Mouse (Mus musculus): ENCODE results near the gene Trp53bp1. TPM values are rescaled to one million over a fixed set of nuclear protein-coding genes. Genes with fewer than 3 reads are reported as not detected.
A peak's percentile ranks its signal among the peaks of the same experiment; 100 is the strongest.

Trp53bp1 gene
- 61.0 and 71.7 TPM in 2 replicates for total RNA-seq (2017)

DNA sequence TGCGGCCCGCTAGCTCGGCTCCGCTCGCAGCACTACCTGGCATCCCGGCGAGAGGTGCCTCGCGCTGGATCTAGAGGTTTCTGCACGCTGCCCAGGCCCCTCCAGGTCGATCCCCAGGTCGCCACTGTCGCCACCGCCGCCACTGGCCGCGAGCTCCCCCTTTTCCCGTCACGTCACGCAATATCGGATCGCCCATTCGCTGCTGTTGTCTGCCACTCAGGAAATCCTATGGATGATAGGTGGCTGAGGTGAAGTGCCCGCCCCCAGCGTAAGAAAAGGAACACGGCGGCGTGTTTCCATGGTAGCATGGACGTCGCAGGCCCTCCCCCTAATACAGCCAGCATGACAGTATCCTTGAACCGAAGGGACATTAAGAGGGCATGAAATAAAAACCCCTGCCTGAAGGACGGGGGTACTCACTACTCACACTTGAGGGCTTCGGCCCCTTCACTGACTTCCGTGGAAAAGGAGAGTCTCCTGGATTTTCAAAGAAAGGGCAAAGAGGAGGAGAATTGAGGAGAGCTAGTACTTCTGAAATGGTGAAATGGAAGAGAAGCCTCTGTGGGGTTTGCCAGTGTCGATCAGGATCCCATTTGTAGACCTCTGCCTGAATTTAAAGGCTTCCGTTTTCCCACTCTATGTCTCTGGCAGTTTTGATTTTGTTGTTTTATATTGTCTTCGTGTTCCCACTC lies at the start of gene Trp53bp1:
Gene Trp53bp1 (minus strand): TSS at position 172 of the 692 bp plus-strand sequence.
- peak; percentile 99 to 100 for ATAC-seq (replicated peaks in 1 of 2; ENCODE audit: insufficient read depth in 1 of 2, low FRiP score in 2 of 2, low TSS enrichment in 1 of 2, low read depth in 1 of 2, poor library complexity in 2 of 2, severe bottlenecking in 2 of 2)

DNA sequence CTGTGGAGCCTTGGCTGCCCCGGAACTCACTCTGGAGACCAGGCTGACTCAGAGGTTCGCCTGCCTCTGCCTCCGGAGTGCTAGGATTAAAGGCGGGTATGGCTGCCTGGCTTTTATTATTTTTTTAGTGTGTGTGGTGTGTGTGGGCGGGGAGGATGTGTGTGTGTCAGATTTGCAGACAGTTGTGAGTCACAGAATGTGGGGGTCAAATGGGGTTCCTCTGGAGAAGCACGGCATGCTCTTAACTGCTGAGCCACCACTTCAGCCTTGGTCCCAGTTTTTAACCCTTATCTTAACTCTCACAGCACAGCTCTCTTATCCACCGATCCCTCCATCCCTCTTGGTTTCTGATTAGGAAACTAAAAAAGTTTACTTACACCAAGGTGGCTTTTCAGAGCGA lies 45.1 kb upstream of the Trp53bp1 start:
- no peak for ATAC-seq (replicated peaks in 1 of 2; ENCODE audit: insufficient read depth in 1 of 2, low FRiP score in 2 of 2, low TSS enrichment in 1 of 2, low read depth in 1 of 2, poor library complexity in 2 of 2, severe bottlenecking in 2 of 2)

DNA sequence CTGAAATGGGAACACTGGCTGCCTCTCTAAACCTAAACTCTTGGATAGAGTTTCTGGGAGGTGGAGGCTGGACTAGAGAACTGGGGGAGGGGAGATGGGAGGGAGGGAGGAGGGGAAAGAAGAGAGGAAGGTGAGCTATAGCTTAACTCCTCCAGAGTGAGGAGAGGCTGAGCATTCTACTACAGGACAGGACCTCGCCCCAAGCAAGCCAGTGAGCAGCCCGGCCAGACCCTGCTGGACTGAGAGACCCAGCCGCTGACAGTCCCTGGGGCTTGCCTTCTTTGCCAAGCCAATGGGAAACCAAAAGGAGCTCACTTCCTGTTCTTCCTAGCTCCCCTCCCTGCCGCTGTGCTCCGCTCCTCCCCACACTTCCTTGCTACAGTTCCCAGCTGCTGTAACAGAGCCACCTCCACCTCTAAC lies 37.8 kb upstream of the Trp53bp1 start:
- ATAC-seq (replicated peaks in 1 of 2; ENCODE audit: insufficient read depth in 1 of 2, low FRiP score in 2 of 2, low TSS enrichment in 1 of 2, low read depth in 1 of 2, poor library complexity in 2 of 2, severe bottlenecking in 2 of 2), result peak in 1 of 2 experiments; percentile 42; a peak in 1 of 4 replicates

DNA sequence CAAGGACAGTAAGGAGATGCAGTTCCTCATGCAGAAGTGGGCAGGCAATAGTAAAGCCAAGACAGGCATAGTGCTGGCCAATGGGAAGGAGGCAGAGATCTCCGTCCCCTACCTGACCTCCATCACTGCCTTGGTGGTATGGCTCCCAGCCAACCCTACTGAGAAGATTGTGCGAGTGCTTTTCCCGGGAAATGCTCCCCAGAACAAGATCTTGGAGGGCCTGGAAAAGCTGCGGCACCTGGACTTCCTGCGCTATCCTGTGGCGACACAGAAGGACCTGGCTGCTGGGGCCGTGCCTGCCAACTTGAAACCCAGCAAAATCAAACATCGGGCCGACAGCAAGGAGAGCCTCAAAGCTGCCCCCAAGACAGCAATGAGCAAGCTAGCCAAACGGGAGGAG lies 28.8 kb upstream of the Trp53bp1 start:
- ATAC-seq (replicated peaks in 1 of 2; ENCODE audit: insufficient read depth in 1 of 2, low FRiP score in 2 of 2, low TSS enrichment in 1 of 2, low read depth in 1 of 2, poor library complexity in 2 of 2, severe bottlenecking in 2 of 2), result no peak

DNA sequence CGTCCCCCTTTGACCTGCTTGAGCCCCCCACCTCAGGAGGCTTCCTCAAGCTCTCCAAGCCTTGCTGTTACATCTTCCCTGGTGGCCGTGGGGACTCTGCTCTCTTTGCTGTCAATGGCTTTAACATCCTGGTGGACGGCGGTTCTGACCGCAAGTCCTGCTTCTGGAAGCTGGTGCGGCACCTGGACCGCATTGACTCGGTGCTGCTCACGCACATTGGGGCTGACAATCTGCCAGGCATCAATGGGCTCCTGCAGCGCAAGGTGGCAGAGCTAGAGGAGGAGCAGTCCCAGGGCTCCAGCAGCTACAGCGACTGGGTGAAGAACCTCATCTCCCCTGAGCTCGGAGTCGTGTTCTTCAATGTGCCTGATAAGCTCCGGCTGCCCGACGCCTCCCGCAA lies 28.3 kb upstream of the Trp53bp1 start:
- ATAC-seq (replicated peaks in 1 of 2; ENCODE audit: insufficient read depth in 1 of 2, low FRiP score in 2 of 2, low TSS enrichment in 1 of 2, low read depth in 1 of 2, poor library complexity in 2 of 2, severe bottlenecking in 2 of 2), result no peak

DNA sequence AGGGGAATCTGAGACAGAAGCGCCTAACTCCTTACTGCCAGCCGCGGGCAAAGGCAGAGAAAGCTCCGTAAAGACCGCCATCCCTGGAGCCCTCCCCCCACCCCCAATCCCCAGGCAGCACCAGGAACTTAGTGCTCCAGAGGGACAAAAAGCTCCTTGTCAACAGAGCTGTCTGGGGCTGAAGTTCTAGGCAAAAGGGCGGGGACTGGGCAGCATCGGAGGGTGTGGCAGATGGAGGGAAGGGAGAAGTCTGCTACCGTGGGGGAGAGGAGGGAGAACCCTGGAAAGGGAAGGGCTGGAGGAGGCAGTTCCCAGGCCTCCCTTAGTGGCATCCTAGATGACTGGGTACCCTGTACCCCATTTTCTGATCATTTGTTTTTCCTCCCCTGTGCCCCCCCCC lies 26.9 kb upstream of the Trp53bp1 start:
- no peak for ATAC-seq (replicated peaks in 1 of 2; ENCODE audit: insufficient read depth in 1 of 2, low FRiP score in 2 of 2, low TSS enrichment in 1 of 2, low read depth in 1 of 2, poor library complexity in 2 of 2, severe bottlenecking in 2 of 2)

DNA sequence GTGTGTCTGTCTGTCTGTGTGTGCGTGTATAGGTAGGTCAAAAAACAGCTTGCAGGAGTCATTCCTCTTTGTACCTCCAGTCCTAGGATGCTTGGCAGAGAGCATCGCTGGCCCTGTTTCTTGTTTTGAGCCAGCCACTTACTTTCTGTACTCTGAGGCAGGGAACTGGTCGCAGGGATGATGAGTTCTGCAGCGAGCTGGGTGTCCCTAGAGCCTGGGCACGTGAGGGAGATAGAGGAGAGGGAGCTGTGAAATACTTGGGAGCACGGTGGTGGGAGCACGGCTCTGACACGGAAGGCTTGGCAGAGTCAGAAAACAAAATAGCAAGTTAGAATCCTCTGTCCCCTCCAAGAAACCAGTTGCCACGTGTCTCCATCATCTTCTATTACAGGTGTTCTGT lies 26.5 kb upstream of the Trp53bp1 start:
- no peak for ATAC-seq (replicated peaks in 1 of 2; ENCODE audit: insufficient read depth in 1 of 2, low FRiP score in 2 of 2, low TSS enrichment in 1 of 2, low read depth in 1 of 2, poor library complexity in 2 of 2, severe bottlenecking in 2 of 2)

DNA sequence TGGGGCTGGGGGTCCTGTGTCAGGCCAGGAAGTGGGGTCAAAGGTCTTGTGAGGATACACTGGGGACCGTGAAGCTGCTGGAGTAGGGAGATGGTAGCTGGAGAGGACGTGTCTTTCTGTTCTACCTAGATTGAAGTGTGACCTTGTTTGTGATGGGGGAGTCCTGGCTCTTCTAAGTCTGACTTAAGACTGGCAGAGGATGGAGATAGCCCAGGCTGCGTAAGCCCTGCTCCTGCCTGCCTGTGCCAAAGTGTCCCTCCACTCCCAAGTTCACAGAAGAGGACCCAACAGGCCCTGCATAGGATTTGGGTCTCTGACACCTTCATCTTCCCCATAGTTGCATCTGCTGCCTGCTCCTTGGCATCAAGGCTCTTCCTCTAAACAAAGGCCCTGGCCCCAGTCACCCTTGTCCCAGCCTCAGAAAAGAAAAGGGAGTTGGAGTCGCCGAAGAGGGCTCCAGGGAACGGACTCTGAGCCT lies 25.6 kb upstream of the Trp53bp1 start:
- no peak for ATAC-seq (replicated peaks in 1 of 2; ENCODE audit: insufficient read depth in 1 of 2, low FRiP score in 2 of 2, low TSS enrichment in 1 of 2, low read depth in 1 of 2, poor library complexity in 2 of 2, severe bottlenecking in 2 of 2)

DNA sequence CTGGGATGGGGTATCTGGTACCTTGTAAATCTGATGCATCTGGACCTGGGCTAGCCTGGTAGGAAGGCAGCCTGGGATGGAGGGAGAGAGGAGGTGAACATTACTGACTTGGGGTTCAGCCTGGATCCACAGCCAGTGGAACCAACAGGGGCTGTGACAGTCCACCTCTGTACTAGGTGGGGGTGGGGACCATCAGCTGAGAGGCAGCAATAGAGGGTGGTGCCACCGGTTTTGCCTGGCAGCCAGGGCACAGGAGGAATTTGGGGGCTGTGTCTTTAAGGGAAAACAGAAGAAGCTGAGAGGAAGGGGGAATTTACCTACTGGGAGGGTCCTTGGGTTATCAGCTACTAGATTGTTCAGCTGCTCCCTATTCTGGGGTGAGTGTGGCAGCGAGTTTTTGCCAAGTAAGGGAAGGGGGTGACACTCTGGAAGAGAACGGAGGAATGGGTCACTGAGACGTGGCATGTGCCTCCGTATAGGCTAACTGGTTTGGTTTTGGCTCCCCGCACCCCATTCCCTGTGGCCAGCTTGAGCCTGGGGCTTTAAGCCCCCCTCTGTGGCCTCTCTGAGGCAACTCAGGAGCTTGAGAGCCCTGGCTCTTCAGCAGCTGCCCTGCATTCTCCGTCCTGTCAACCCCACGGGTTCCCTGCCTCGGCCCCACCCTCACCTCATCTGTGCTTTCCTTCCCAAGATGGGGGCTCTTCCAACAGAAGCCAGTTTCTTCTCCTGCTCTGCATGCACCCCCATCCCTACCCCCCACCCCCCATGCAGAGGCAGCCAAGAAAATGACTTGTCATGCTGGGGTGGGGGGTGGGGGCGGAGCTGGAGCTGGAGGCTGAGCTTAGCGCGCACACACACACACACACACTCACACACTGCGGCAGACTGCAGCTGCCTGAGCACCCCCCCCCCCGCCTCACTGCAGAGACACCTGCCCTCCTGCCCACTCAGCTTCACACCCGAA lies 24.7 kb upstream of the Trp53bp1 start:
- ATAC-seq (replicated peaks in 1 of 2; ENCODE audit: insufficient read depth in 1 of 2, low FRiP score in 2 of 2, low TSS enrichment in 1 of 2, low read depth in 1 of 2, poor library complexity in 2 of 2, severe bottlenecking in 2 of 2), result no peak

DNA sequence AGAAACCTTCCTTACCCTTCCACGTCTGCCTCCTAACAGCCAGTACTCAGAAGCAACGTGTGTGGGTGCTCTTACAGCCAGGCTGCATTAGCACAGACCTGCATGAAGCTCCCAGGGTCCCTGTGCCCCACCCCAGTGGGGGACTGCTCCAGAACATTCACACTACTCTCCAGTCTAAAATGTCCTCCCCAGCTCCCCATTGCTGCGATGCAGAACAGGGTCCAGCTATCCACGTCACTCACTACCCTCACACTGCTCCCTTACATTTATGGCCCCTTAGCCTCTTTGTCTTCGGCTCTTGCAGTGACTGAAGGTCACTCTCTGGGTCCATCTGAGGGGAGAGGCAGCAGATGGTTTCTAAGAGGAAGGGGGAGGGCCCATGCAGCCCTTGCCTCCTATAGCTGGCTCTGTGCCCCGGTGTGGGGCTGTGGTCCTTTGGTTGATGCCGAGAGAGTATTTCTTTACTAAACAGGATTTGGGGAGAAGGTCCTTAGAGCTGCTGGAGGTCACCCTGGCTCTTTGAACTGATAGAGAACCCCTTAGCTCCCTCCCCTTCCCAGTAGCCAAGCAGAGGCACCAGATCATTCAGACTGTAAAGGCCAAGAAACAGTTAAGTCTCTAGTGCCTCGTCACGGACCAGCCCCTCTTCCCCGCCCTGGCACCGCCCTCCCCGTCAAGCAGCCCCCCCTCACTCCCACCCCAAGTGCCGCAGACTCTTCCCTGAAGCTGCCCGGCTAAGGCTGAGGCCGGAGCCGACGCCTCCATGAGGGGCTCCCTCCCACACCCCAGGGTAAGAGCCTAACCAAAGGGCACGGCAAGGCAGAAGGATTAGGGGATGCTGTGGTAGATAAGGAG lies 23.8 kb upstream of the Trp53bp1 start:
- ATAC-seq (replicated peaks in 1 of 2; ENCODE audit: insufficient read depth in 1 of 2, low FRiP score in 2 of 2, low TSS enrichment in 1 of 2, low read depth in 1 of 2, poor library complexity in 2 of 2, severe bottlenecking in 2 of 2), result no peak

DNA sequence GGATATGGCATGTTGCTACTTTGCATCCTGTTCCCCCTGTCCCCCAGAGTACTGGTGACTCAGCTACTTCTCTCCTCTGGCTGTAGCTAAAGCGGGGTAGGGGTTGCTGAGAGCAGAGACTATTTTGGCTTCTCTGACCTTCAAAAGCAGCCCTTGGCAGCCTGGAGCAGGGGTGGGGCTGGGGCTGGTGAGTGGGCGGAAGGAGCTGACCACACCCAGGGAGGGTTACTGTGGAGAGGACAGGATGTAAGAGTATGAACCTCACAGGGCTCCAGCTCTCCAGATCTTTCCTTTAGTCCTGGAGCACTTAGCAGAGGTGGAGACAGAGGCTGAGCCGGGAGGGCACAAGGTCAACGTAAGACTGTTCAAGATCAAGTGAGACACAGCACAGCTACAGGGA lies 23.0 kb upstream of the Trp53bp1 start:
- ATAC-seq (replicated peaks in 1 of 2; ENCODE audit: insufficient read depth in 1 of 2, low FRiP score in 2 of 2, low TSS enrichment in 1 of 2, low read depth in 1 of 2, poor library complexity in 2 of 2, severe bottlenecking in 2 of 2), result peak in 1 of 2 experiments; percentile 22; a peak in 2 of 4 replicates

DNA sequence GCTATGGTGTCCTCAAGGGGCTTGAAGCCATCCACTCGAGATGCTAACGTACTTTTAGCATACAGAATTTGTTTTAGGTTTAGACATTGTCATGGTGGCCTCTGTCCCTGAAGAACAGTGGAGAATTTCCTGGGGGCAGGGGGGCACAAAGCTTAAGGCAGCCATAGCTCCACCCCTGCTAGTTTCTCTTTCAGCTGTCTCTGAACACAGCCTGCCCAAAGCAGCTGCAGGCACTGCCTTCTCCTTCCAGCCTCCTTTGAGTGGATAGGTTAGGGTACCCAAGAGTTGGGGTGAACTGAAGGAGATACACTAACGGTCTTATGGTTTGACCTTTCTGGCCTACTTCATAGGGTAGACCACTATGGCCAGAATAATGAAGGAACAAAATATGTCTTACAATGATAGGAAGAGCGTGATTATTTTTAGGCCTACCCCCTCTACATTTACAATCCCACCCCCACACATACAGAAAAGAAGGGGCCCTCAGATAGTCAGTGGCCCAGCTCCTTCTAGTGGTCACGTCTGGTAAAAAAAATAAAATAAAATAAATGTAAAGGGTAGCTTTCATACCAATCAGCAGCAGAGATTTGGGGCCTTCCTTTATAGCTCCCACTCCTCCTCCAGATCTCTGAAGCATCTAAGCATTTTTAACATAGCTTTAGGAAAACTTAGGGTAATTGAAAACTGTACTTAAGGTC lies 21.3 kb upstream of the Trp53bp1 start:
- ATAC-seq (replicated peaks in 1 of 2; ENCODE audit: insufficient read depth in 1 of 2, low FRiP score in 2 of 2, low TSS enrichment in 1 of 2, low read depth in 1 of 2, poor library complexity in 2 of 2, severe bottlenecking in 2 of 2), result no peak

DNA sequence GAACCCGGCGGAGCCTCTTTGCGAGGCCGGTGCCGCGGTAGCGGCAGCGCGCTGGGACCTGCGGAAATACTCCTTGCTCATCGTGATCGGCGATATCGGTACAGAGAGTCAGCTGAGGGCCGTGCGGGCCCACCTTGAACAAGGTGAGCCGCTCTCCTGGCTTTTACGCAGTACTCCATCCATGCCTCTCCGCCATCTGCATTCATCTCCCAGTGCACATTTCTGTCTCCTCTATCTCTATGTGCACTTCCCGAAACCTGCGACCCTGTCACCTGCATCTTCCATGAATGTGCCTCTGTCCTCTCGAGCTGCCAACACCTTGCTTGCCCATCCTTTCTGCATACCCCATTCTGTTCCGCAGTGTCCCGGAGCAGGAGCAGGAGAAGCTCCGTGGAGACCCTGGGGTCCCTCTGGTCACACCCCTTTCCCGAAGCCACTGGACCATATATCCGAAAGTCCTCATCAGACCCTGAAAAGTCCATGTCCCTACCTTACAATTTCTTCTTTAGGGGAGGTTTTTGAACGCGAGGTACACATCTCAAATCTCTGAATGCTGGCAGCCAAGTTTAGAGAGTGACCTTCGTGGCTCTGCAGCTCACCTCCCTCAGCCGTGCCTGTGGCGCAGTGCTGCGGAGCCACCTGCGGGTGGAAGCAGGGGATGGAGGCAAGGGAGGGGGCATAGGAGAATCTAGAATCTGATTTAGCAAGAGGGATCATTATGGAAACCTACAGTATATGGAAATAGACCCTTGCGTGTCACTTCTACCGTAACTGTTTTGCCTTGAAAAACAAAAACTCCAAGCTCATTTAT lies 18.7 kb upstream of the Trp53bp1 start:
- ATAC-seq (replicated peaks in 1 of 2; ENCODE audit: insufficient read depth in 1 of 2, low FRiP score in 2 of 2, low TSS enrichment in 1 of 2, low read depth in 1 of 2, poor library complexity in 2 of 2, severe bottlenecking in 2 of 2), result no peak

DNA sequence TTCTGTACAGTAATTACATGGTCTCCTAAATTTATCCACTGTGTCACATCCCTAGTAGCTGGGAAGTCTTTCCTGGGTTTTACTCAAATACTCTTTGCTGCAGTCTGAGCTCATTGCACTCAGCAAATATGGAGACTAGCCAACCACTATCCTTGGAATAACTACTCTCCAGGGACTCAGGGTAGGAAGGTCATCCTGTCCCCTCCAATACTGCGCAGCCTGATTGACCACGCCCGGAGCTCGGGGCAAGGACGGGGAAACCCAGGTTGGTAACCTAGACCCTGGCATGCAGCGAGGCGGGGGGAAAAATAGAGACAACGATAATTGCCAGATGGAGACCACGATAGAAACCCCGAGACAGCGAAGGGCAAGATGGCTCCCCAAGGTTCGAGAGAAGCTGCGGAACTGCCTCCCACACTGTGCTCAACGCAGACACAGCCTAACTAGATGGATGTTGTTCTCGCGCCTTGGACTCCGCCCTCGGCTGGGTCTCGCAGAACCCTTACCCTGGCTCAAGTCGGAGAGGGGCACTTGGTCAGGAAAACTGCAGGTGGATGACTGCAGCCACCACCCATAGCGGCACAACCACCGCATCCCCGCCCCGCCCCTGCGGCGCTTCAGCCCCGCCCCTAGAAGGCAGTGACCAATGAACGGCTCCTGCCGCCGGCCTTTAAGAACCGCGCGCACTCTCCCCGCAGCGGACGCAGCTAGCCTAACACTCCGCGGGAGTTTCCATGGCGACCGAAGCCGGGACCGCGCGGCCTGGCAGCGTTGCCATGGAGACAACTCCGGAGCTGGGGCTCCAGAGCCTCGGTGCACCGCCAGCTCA lies 17.9 kb upstream of the Trp53bp1 start, which contains the start of gene Map1a:
Gene Map1a (plus strand): TSS at position 700 of the 829 bp plus-strand sequence.
- peak; percentile 75 to 93 for ATAC-seq (replicated peaks in 1 of 2; ENCODE audit: insufficient read depth in 1 of 2, low FRiP score in 2 of 2, low TSS enrichment in 1 of 2, low read depth in 1 of 2, poor library complexity in 2 of 2, severe bottlenecking in 2 of 2)

DNA sequence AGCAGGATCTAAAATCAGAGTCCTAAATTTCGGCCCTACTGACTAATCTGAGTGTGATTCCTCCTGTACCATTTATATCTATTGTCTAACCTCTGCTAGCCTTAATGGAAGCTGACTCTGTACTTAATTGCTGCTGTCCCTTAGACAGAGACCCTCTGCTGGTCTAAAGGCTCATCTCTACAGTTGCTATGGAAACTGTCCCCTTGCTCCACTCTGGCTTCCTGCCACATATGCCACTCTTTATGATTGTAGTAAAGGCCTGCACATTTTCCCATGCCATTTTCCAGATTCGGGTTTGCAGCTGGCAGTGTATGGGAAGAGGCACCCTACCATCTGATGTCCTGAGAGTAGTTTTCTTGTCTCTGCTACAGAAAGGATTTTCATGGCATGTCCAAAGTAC lies 16.6 kb upstream of the Trp53bp1 start:
- no peak for ATAC-seq (replicated peaks in 1 of 2; ENCODE audit: insufficient read depth in 1 of 2, low FRiP score in 2 of 2, low TSS enrichment in 1 of 2, low read depth in 1 of 2, poor library complexity in 2 of 2, severe bottlenecking in 2 of 2)
